Mouse (Mus musculus) heart, embryonic 12.5 days (tissue): ENCODE measurements around the gene Atrip. TPM values are rescaled to one million over a fixed set of nuclear protein-coding genes. Genes with fewer than 3 reads are reported as not detected.

Experiments
- ATAC-seq: fragments of 200-750 bp; cut with Nextera tagmentation; 2 replicates; pipeline ENCODE4 v1.8.0; 2017; ENCODE audit warnings: moderate TSS enrichment, moderate library complexity; ENCODE audit not compliant: insufficient number of reproducible peaks, low FRiP score
- H3K27ac ChIP-seq: fragments of 300-500 bp; sonication (generic); 2 replicates; pipeline ENCODE4 v1.5.1; 2016; ENCODE audit warnings: mild to moderate bottlenecking, moderate library complexity; ENCODE audit not compliant: poor library complexity, severe bottlenecking
- H3K27me3 ChIP-seq: fragments of 300-500 bp; sonication (generic); replicated peaks from 2 replicates; pipeline ENCODE4 v1.6.1; 2016; ENCODE audit warnings: mild to moderate bottlenecking, moderate library complexity
- H3K36me3 ChIP-seq: fragments of 300-500 bp; sonication (generic); 2 replicates; pipeline ENCODE4 v1.6.1; 2016; ENCODE audit warnings: mild to moderate bottlenecking, moderate library complexity
- H3K4me1 ChIP-seq: fragments of 300-500 bp; sonication (generic); replicated peaks from 2 replicates; pipeline ENCODE4 v1.6.1; 2016; ENCODE audit warnings: mild to moderate bottlenecking
- H3K4me2 ChIP-seq: fragments of 300-500 bp; sonication (generic); 2 replicates; pipeline ENCODE4 v1.6.1; 2016; ENCODE audit warnings: mild to moderate bottlenecking, moderate library complexity
- H3K4me3 ChIP-seq: fragments of 300-500 bp; sonication (generic); 2 replicates; pipeline ENCODE4 v1.5.1; 2016; ENCODE audit warnings: mild to moderate bottlenecking
- H3K9ac ChIP-seq: fragments of 300-500 bp; sonication (generic); 2 replicates; pipeline ENCODE4 v1.6.1; 2016; ENCODE audit warnings: mild to moderate bottlenecking, moderate library complexity
- H3K9me3 ChIP-seq: fragments of 300-500 bp; sonication (generic); replicated peaks from 2 replicates; pipeline ENCODE4 v1.6.1; 2016; ENCODE audit warnings: mild to moderate bottlenecking, moderate library complexity
- WGBS: fragments of 180-500 bp; shearing (Covaris S2); methylation state at CpG from one replicate; pipeline ENCODE4 v1.1.7; 2016; 5-methylcytosine and 5-hydroxymethylcytosine counted together
- polyA plus RNA-seq: library from polyadenylated mRNA; unstranded; fragments of >200 nt; fragmentation: Nextera tagmentation; extraction: Ambion mirVana; gene quantifications from 2 replicates; pipeline ENCODE4 v1.2.1, GENCODE M21; 2016

Atrip gene
- polyA plus RNA-seq, 1 experiment from 2014 or later = 17.9 TPM

GRCm38 (mm10) chr9:109084922-109085321, 11.0 kb upstream of the Atrip start:
- no peaks in the 10 kb centered on the region for H3K9me3 ChIP-seq
- no peak for ATAC-seq
- H3K4me2 ChIP-seq = no peak overlapping the region
- WGBS = 21% methylated on average over 2 of the region's 2 CpGs
- no peak overlapping the region for H3K4me3 ChIP-seq
- peaks cover 22% of the 10 kb centered on the region for H3K36me3 ChIP-seq
- H3K27ac ChIP-seq = no peak overlapping the region
- H3K9ac ChIP-seq = no peak overlapping the region
- H3K27me3 ChIP-seq = no peaks in the 10 kb centered on the region
- peaks cover 32% of the 10 kb centered on the region for H3K4me1 ChIP-seq

GRCm38 (mm10) chr9:109082124-109082800, 8.3 kb upstream of the Atrip start, which contains the start of the genes Ccdc51 and Tma7:
Gene Ccdc51, plus strand, starts transcription at chr9:109082493.
Gene Tma7, minus strand, starts transcription at chr9:109082587.
- Histone ChIP-seq H3K4me3 (peak within 1 kb of the TSS; percentile 80), H3K9me3 (no peaks in the 10 kb centered on the region), H3K27me3 (no peaks in the 10 kb centered on the region), H3K4me2 (peak within 1 kb of the TSS; percentile 93), H3K36me3 (peaks cover 30% of the 10 kb centered on the region), H3K9ac (peak within 1 kb of the TSS; percentile 85), H3K27ac (peak within 1 kb of the TSS; percentile 71), H3K4me1 (peaks cover 28% of the 10 kb centered on the region)
- WGBS = under 1% methylated on average over 37 of the region's 37 CpGs
- peak; percentile 98 for ATAC-seq

GRCm38 (mm10) chr9:109081749-109082123, 7.8 kb upstream of the Atrip start:
- H3K9me3 ChIP-seq = no peaks in the 10 kb centered on the region
- 5% methylated on average over 11 of the region's 11 CpGs for WGBS
- peaks cover 30% of the 10 kb centered on the region for H3K36me3 ChIP-seq
- peak overlapping the region; percentile 71 for H3K27ac ChIP-seq
- peak overlapping the region; percentile 85 for H3K9ac ChIP-seq
- H3K4me3 ChIP-seq = peak overlapping the region; percentile 80
- peaks cover 23% of the 10 kb centered on the region for H3K4me1 ChIP-seq
- no peaks in the 10 kb centered on the region for H3K27me3 ChIP-seq
- peak overlapping the region; percentile 93 for H3K4me2 ChIP-seq
- ATAC-seq = peak; percentile 20; the same call in 1 of the 2 replicates

GRCm38 (mm10) chr9:109080516-109080915, 6.6 kb upstream of the Atrip start:
- Histone ChIP-seq H3K27me3 (no peaks in the 10 kb centered on the region), H3K4me2 (no peak overlapping the region), H3K4me3 (no peak overlapping the region), H3K9ac (no peak overlapping the region), H3K27ac (no peak overlapping the region), H3K9me3 (no peaks in the 10 kb centered on the region), H3K36me3 (peaks cover 30% of the 10 kb centered on the region), H3K4me1 (peaks cover 23% of the 10 kb centered on the region)
- no peak for ATAC-seq
- WGBS = 91% methylated on average over 3 of the region's 3 CpGs

- Histone ChIP-seq H3K27me3 (no peaks in the 10 kb centered on the region), H3K9me3 (no peaks in the 10 kb centered on the region), H3K4me3 (no peak overlapping the region), H3K9ac (no peak overlapping the region), H3K4me2 (no peak overlapping the region), H3K27ac (no peak overlapping the region), H3K36me3 (peaks cover 79% of the 10 kb centered on the region), H3K4me1 (peaks cover 8% of the 10 kb centered on the region)
- WGBS = 90% methylated on average over 3 of the region's 3 CpGs
- no peak for ATAC-seq
Measured at GRCm38 (mm10) chr9:109068095-109068735, 5.7 kb downstream of the Atrip start.

GRCm38 (mm10) chr9:109060898-109061295, 13.0 kb downstream of the Atrip start:
- no peak overlapping the region for H3K27ac ChIP-seq
- H3K4me2 ChIP-seq = no peak overlapping the region
- H3K9ac ChIP-seq = no peak overlapping the region
- no peak overlapping the region for H3K4me3 ChIP-seq
- H3K36me3 ChIP-seq = peaks cover 77% of the 10 kb centered on the region
- H3K4me1 ChIP-seq = peaks cover 13% of the 10 kb centered on the region
- no peak for ATAC-seq
- 83% methylated on average over 5 of the region's 5 CpGs for WGBS
- no peaks in the 10 kb centered on the region for H3K27me3 ChIP-seq
- no peaks in the 10 kb centered on the region for H3K9me3 ChIP-seq

GRCm38 (mm10) chr9:109060184-109060897, 13.6 kb downstream of the Atrip start:
- Histone ChIP-seq H3K9me3 (no peaks in the 10 kb centered on the region), H3K36me3 (peaks cover 73% of the 10 kb centered on the region), H3K27ac (no peak overlapping the region), H3K9ac (no peak overlapping the region), H3K27me3 (no peaks in the 10 kb centered on the region), H3K4me1 (peaks cover 16% of the 10 kb centered on the region), H3K4me2 (no peak overlapping the region), H3K4me3 (no peak overlapping the region)
- WGBS = 84% methylated on average over 16 of the region's 16 CpGs
- ATAC-seq = no peak

- Histone ChIP-seq H3K4me2 (peak within 1 kb of the TSS; percentile 65), H3K4me3 (peak within 1 kb of the TSS; percentile 42), H3K9ac (peak within 1 kb of the TSS; percentile 71), H3K36me3 (peaks cover 62% of the 10 kb centered on the region), H3K4me1 (peaks cover 24% of the 10 kb centered on the region), H3K27ac (peak within 1 kb of the TSS; percentile 87), H3K9me3 (no peaks in the 10 kb centered on the region), H3K27me3 (no peaks in the 10 kb centered on the region)
- peak; percentile 91 for ATAC-seq
- 8% methylated on average over 15 of the region's 15 CpGs for WGBS
Measured at GRCm38 (mm10) chr9:109059136-109059903, 14.6 kb downstream of the Atrip start, which contains the start of gene Trex1. Gene Trex1, minus strand, starts transcription at chr9:109059734.

- Histone ChIP-seq H3K4me3 (peak overlapping the region; percentile 42; the same call in 1 of the 2 replicates), H3K36me3 (peaks cover 52% of the 10 kb centered on the region), H3K4me1 (peaks cover 28% of the 10 kb centered on the region), H3K9ac (peak overlapping the region; percentile 71; the same call in 1 of the 2 replicates), H3K27me3 (no peaks in the 10 kb centered on the region), H3K27ac (peak overlapping the region; percentile 87; the same call in 1 of the 2 replicates), H3K9me3 (no peaks in the 10 kb centered on the region), H3K4me2 (peak overlapping the region; percentile 65)
- 92% methylated on average over 19 of the region's 19 CpGs for WGBS
- no peak for ATAC-seq
Measured at GRCm38 (mm10) chr9:109058006-109058765, 15.7 kb downstream of the Atrip start.

GRCm38 (mm10) chr9:109057543-109057942, 16.4 kb downstream of the Atrip start:
- WGBS = 94% methylated on average over 5 of the region's 5 CpGs
- H3K9me3 ChIP-seq = no peaks in the 10 kb centered on the region
- peaks cover 28% of the 10 kb centered on the region for H3K4me1 ChIP-seq
- no peaks in the 10 kb centered on the region for H3K27me3 ChIP-seq
- H3K9ac ChIP-seq = no peak overlapping the region
- no peak overlapping the region for H3K27ac ChIP-seq
- no peak overlapping the region for H3K4me2 ChIP-seq
- no peak overlapping the region for H3K4me3 ChIP-seq
- H3K36me3 ChIP-seq = peaks cover 48% of the 10 kb centered on the region
- ATAC-seq = no peak
